12 mouse cellular contexts compared by ENCODE assay signal in the genomic region with DNA sequence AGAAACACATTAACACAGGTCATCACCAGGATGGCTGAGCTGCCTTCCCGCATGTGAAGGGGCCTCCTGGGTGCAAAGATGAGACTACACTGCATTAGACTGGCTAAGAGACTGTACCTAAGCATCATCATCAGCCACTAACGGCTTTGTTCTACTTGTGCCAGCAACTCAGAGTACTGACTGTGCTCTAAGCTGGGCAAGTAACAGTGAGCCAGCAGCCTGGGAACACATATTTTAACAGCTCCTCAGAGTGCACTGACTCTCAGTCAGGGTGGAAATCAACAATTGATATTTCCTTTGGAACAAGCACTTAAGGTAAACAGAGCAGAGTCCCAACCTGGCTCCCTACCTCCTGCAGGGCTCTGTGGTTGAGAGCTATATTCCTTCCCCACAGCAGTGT. TPM values are rescaled to one million over a fixed set of nuclear protein-coding genes. Genes with fewer than 3 reads are reported as not detected.
DNase-seq lines count a peak whose midpoint lies in the region; ATAC-seq lines count a peak whose summit lies in the region.
"Had no signal": no experiment of that assay in that cellular context is flagged by ENCODE, and none has a peak within 500 bp of the region (broad histone marks: within the 10 kb centered on the region; RNA-seq: fewer than 3 reads in every experiment).

No protein-coding gene starts in this region.

- no peak for ATAC-seq in intestine, embryonic 16.5 days
- ATAC-seq in monocyte, adult 5-6 weeks (replicated peaks; ENCODE audit: insufficient number of reproducible peaks, low FRiP score, low TSS enrichment, poor library complexity, severe bottlenecking): no peak
- ATAC-seq: forebrain, embryonic 14.5 days had no signal

- H3K36me3 ChIP-seq in heart, embryonic 10.5 days: no peaks in the 10 kb centered on the region
- no peaks in the 10 kb centered on the region for H3K36me3 ChIP-seq in intestine, embryonic 16.5 days (ENCODE audit: control insufficient read depth, insufficient read depth, low read length)
- H3K36me3 ChIP-seq: liver, embryonic 15.5 days had no signal

- peaks cover 78% of the 10 kb centered on the region for H3K4me1 ChIP-seq in heart, embryonic 10.5 days
- H3K4me1 ChIP-seq in intestine, embryonic 16.5 days (ENCODE audit: control insufficient read depth, insufficient read depth, low read length): peaks cover 22% of the 10 kb centered on the region
- H3K4me1 ChIP-seq: liver, embryonic 15.5 days had no signal

- intact Hi-C loops in left cerebral cortex, postnatal 4 days (cut with DNase I): no loop called here

- H3K4me2 ChIP-seq in intestine, embryonic 16.5 days (ENCODE audit: low read depth, low read length): no peak overlapping the region
- H3K4me2 ChIP-seq: liver, embryonic 15.5 days had no signal

- no peak for DNase-seq in heart, embryonic 10.5 days (ENCODE audit: low spot score)
- DNase-seq in heart, postnatal 4 days: no peak
- DNase-seq in NIH3T3 (ENCODE audit: low read depth): peak; percentile 20
- peak; percentile 41 for DNase-seq in brain, adult 2 months (ENCODE audit: low read depth, low spot score)
- DNase-seq in left cerebral cortex, postnatal 4 days: no peak
- DNase-seq in adrenal gland, adult 2 months: no peak
- DNase-seq: midbrain, embryonic 14.5 days; thymus, postnatal 4 days had no signal

- H3K9me3 ChIP-seq in heart, embryonic 10.5 days: no peaks in the 10 kb centered on the region
- H3K9me3 ChIP-seq in intestine, embryonic 16.5 days (ENCODE audit: control insufficient read depth, low read length): no peaks in the 10 kb centered on the region
- H3K9me3 ChIP-seq: liver, embryonic 15.5 days had no signal

- H3K27me3 ChIP-seq in heart, embryonic 10.5 days (ENCODE audit: insufficient read depth, poor library complexity, severe bottlenecking): no peaks in the 10 kb centered on the region
- H3K27me3 ChIP-seq in intestine, embryonic 16.5 days (replicated peaks; ENCODE audit: control insufficient read depth, insufficient read depth, low read length): no peaks in the 10 kb centered on the region
- H3K27me3 ChIP-seq: liver, embryonic 15.5 days had no signal

- peak overlapping the region; percentile 92; the same call in 1 of the 2 replicates for H3K27ac ChIP-seq in heart, embryonic 10.5 days
- peak overlapping the region; percentile 58 for H3K27ac ChIP-seq in intestine, embryonic 16.5 days (ENCODE audit: low read length)
- H3K27ac ChIP-seq: liver, embryonic 15.5 days had no signal

- H3K9ac ChIP-seq in intestine, embryonic 16.5 days (ENCODE audit: low read depth, low read length): peak overlapping the region; percentile 5; the same call in 1 of the 2 replicates
- H3K9ac ChIP-seq: liver, embryonic 15.5 days had no signal

- H3K4me3 ChIP-seq in heart, embryonic 10.5 days: no peak overlapping the region
- H3K4me3 ChIP-seq in intestine, embryonic 16.5 days (ENCODE audit: low read length): no peak overlapping the region
- H3K4me3 ChIP-seq: liver, embryonic 15.5 days had no signal

- 57% methylated on average over 2 of the region's 2 CpGs for WGBS in heart, embryonic 10.5 days
- 44% methylated on average over 2 of the region's 2 CpGs for WGBS in intestine, embryonic 16.5 days

RNA-seq across cellular contexts. Expression of a gene that starts 26.8 kb away (rescaled TPM):
- 27.9 and 34.5 TPM in 2 replicates for polyA plus RNA-seq in heart, embryonic 10.5 days (2016; fragmentation: Nextera tagmentation; extraction: Ambion mirVana)
- total RNA-seq in heart, postnatal 4 days (2021): 10 to 100 TPM; 17.2 to 20.5 TPM
- polyA plus RNA-seq in intestine, embryonic 16.5 days (2015; fragmentation: Nextera tagmentation; extraction: Ambion mirVana): 20.1 and 25.7 TPM in 2 replicates
- total RNA-seq in left cerebral cortex, postnatal 4 days (2021): 10 to 100 TPM; 12.4 to 15.7 TPM
- total RNA-seq in monocyte, adult 5-6 weeks (2017): 1.9 to 5.8 TPM (median 2.8 TPM) in 3 replicates
- total RNA-seq in adrenal gland, adult 2 months (2021): 10 to 100 TPM; 28.9 to 31.6 TPM
- polyA plus RNA-seq in adrenal gland, adult 2 months (2012; rRNA removed): 21.5 and 25.2 TPM in 2 replicates

RNA-seq across cellular contexts. Expression of a gene that starts 34.6 kb away (rescaled TPM):
- polyA plus RNA-seq in heart, embryonic 10.5 days (2016; fragmentation: Nextera tagmentation; extraction: Ambion mirVana): 120 and 129 TPM in 2 replicates
- total RNA-seq in heart, postnatal 4 days (2021): 10 to 100 TPM; 38.9 to 48.2 TPM
- 92.8 and 96.6 TPM in 2 replicates for polyA plus RNA-seq in intestine, embryonic 16.5 days (2015; fragmentation: Nextera tagmentation; extraction: Ambion mirVana)
- total RNA-seq in left cerebral cortex, postnatal 4 days (2021): 10 to 100 TPM; 34.1 to 38.0 TPM
- 6.4 to 10.2 TPM (median 8.2 TPM) in 3 replicates for total RNA-seq in monocyte, adult 5-6 weeks (2017)
- 10 to 100 TPM; 37.9 to 53.7 TPM for total RNA-seq in adrenal gland, adult 2 months (2021)
- polyA plus RNA-seq in adrenal gland, adult 2 months (2012; rRNA removed): 13.8 and 21.4 TPM in 2 replicates

Comparison
In these comparisons a context has a peak if more than half of its experiments do, and no peak if none do; other contexts are left out.
1. DNase-seq: peak in NIH3T3 (single experiment) and brain, adult 2 months (single experiment); none in heart, embryonic 10.5 days (single experiment), heart, postnatal 4 days (single experiment), left cerebral cortex, postnatal 4 days (single experiment) and adrenal gland, adult 2 months (single experiment).